ENCODE assay signal across 18 mouse cellular contexts in the genomic region with DNA sequence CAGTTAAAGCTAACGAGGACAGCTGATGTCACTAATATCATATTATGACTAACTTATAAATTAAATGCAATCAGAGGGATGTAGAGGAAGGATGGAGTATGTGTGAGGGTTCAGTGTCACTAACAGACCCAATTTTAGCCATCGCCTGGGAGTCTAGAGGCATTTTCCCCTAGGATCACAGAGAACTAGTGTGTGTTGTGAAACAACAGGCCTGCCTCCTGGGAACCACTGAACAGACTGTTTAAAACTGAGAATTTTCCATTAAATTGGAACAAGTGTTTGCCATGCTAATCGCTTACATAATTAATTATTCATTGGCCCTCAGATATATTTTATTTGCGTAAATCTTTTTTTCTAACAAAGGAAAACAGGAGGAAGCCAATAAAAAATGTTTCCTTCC.
DNase-seq lines count a peak whose midpoint lies in the region; ATAC-seq lines count a peak whose summit lies in the region.
"Had no signal": no experiment of that assay in that cellular context is flagged by ENCODE, and none has a peak within 500 bp of the region (broad histone marks: within the 10 kb centered on the region; RNA-seq: fewer than 3 reads in every experiment).

No protein-coding gene starts in this region.

- H3K4me2 ChIP-seq in kidney, embryonic 16.5 days (replicated peaks; ENCODE audit: low read depth, low read length) = no peak overlapping the region
- H3K4me2 ChIP-seq: embryonic facial prominence, embryonic 12.5 days; forebrain, embryonic 13.5 days; forebrain, embryonic 15.5 days had no signal

- 96% methylated on average over 4 of the region's 4 CpGs for WGBS in kidney, embryonic 16.5 days

- no peak for ATAC-seq in kidney, embryonic 16.5 days (ENCODE audit: low FRiP score, low TSS enrichment)
- ATAC-seq: forebrain, embryonic 13.5 days; forebrain, embryonic 15.5 days; forebrain, postnatal 0 days had no signal

- H3K9ac ChIP-seq in kidney, embryonic 16.5 days (replicated peaks; ENCODE audit: low read length) = no peak overlapping the region
- H3K9ac ChIP-seq: embryonic facial prominence, embryonic 12.5 days; forebrain, embryonic 13.5 days; forebrain, embryonic 15.5 days; forebrain, postnatal 0 days had no signal

- H3K4me1 ChIP-seq in kidney, embryonic 16.5 days (ENCODE audit: insufficient read depth, low read length) = peaks cover 36% of the 10 kb centered on the region
- H3K4me1 ChIP-seq: forebrain, embryonic 15.5 days had no signal

- H3K4me3 ChIP-seq in kidney, embryonic 16.5 days (ENCODE audit: low read length) = no peak overlapping the region
- H3K4me3 ChIP-seq: embryonic facial prominence, embryonic 10.5 days; embryonic facial prominence, embryonic 12.5 days; forebrain, embryonic 13.5 days; forebrain, embryonic 15.5 days had no signal

- H3K27me3 ChIP-seq in kidney, embryonic 16.5 days (ENCODE audit: insufficient read depth, low read length) = no peaks in the 10 kb centered on the region
- H3K27me3 ChIP-seq: embryonic facial prominence, embryonic 12.5 days; forebrain, embryonic 13.5 days; forebrain, embryonic 15.5 days had no signal

- no peaks in the 10 kb centered on the region for H3K36me3 ChIP-seq in kidney, embryonic 16.5 days (ENCODE audit: insufficient read depth, low read length)
- H3K36me3 ChIP-seq: embryonic facial prominence, embryonic 10.5 days; embryonic facial prominence, embryonic 12.5 days; forebrain, embryonic 15.5 days had no signal

- peak; percentile 92 for DNase-seq in heart, adult 11 months
- no peak for DNase-seq in heart, adult 8-10 months (ENCODE audit: low spot score)
- no peak for DNase-seq in kidney, postnatal 25 days
- no peak for DNase-seq in kidney, postnatal 10 days
- DNase-seq: adrenal gland, adult 2 months; adrenal gland, postnatal 10 days; adrenal gland, postnatal 25 days; cerebellum, adult 11-12 months; cerebellum, adult 2 months; cerebellum, adult 9-10 months; cerebellum, postnatal 10 days; cerebellum, postnatal 25 days; forebrain, postnatal 0 days had no signal

- no peaks in the 10 kb centered on the region for H3K9me3 ChIP-seq in kidney, embryonic 16.5 days (ENCODE audit: low read length)
- H3K9me3 ChIP-seq: embryonic facial prominence, embryonic 10.5 days; embryonic facial prominence, embryonic 12.5 days; forebrain, embryonic 13.5 days; forebrain, embryonic 15.5 days had no signal

- peak overlapping the region; percentile 84; the same call in 1 of the 2 replicates for H3K27ac ChIP-seq in kidney, embryonic 16.5 days (ENCODE audit: low read length)
- H3K27ac ChIP-seq: embryonic facial prominence, embryonic 10.5 days; embryonic facial prominence, embryonic 12.5 days; forebrain, embryonic 13.5 days; forebrain, embryonic 15.5 days had no signal
